Mouse (Mus musculus): ENCODE measurements around the gene Eif5b. TPM values are rescaled to one million over a fixed set of nuclear protein-coding genes. Genes with fewer than 3 reads are reported as not detected.
"Not testable (repeated sequence)": the region's sequence is repeated elsewhere in the genome, so short reads cannot be mapped to it uniquely, and the experiment has no call there.

Gene Eif5b
- polyA plus RNA-seq (2015; fragmentation: Nextera tagmentation; extraction: Ambion mirVana) = 27.9 and 28.4 TPM in 2 replicates

GRCm38 (mm10) chr1:37997867-37998266 is at the start of gene Eif5b, which contains the start of gene Txndc9:
TSS of gene Eif5b (plus strand) at chr1:37998010.
TSS of gene Txndc9 (minus strand) at chr1:37997893.
- Histone ChIP-seq H3K4me3 (peak within 1 kb of the TSS; percentile 89), H3K9me3 (no peaks in the 10 kb centered on the region), H3K27me3 (no peaks in the 10 kb centered on the region), H3K4me2 (peak within 1 kb of the TSS; percentile 84), H3K9ac (peak within 1 kb of the TSS; percentile 94), H3K27ac (peak within 1 kb of the TSS; percentile 95), H3K4me1 (replicated peaks) (peaks cover 23% of the 10 kb centered on the region), H3K36me3 (peaks cover 28% of the 10 kb centered on the region)
- under 1% methylated on average over 50 of the region's 50 CpGs for WGBS
- peak; percentile 93 for ATAC-seq (ENCODE audit: low FRiP score)

- 88% methylated on average over 2 of the region's 2 CpGs for WGBS
- no peak for ATAC-seq (ENCODE audit: low FRiP score)
- Histone ChIP-seq H3K27me3 (no peaks in the 10 kb centered on the region), H3K4me2 (no peak overlapping the region), H3K27ac (no peak overlapping the region), H3K9me3 (no peaks in the 10 kb centered on the region), H3K9ac (no peak overlapping the region), H3K4me1 (replicated peaks) (no peaks in the 10 kb centered on the region), H3K4me3 (no peak overlapping the region), H3K36me3 (no peaks in the 10 kb centered on the region)
Measured at GRCm38 (mm10) chr1:37948906-37949305, 48.9 kb upstream of the Eif5b start.

- H3K36me3 ChIP-seq = no peaks in the 10 kb centered on the region
- H3K4me1 ChIP-seq (replicated peaks) = 0 out of 2 replicates have a peak, but pooled peaks cover 4% of the 10 kb centered on the region
- 88% methylated on average over 7 of the region's 7 CpGs for WGBS
- H3K4me3 ChIP-seq = no peak overlapping the region
- H3K27me3 ChIP-seq = no peaks in the 10 kb centered on the region
- no peak overlapping the region for H3K4me2 ChIP-seq
- no peak for ATAC-seq (ENCODE audit: low FRiP score)
- H3K9ac ChIP-seq = no peak overlapping the region
- H3K27ac ChIP-seq = no peak overlapping the region
- no peaks in the 10 kb centered on the region for H3K9me3 ChIP-seq
Measured at GRCm38 (mm10) chr1:37954786-37955185, 43.0 kb upstream of the Eif5b start.

GRCm38 (mm10) chr1:37955251-37955650 is 42.6 kb upstream of the Eif5b start:
- no peak overlapping the region for H3K9ac ChIP-seq
- no peak overlapping the region for H3K27ac ChIP-seq
- WGBS = 92% methylated on average over 2 of the region's 2 CpGs
- 0 out of 2 replicates have a peak, but pooled peaks cover 4% of the 10 kb centered on the region for H3K4me1 ChIP-seq (replicated peaks)
- no peaks in the 10 kb centered on the region for H3K36me3 ChIP-seq
- no peaks in the 10 kb centered on the region for H3K27me3 ChIP-seq
- no peak overlapping the region for H3K4me2 ChIP-seq
- ATAC-seq (ENCODE audit: low FRiP score) = no peak
- no peaks in the 10 kb centered on the region for H3K9me3 ChIP-seq
- no peak overlapping the region for H3K4me3 ChIP-seq

- 34% methylated on average over 3 of the region's 3 CpGs for WGBS
- no peak for ATAC-seq (ENCODE audit: low FRiP score)
- H3K4me1 ChIP-seq (replicated peaks) = 0 out of 2 replicates have a peak, but pooled peaks cover 4% of the 10 kb centered on the region
Measured at GRCm38 (mm10) chr1:37956690-37957431, 40.9 kb upstream of the Eif5b start.

GRCm38 (mm10) chr1:37957659-37958058 is 40.2 kb upstream of the Eif5b start, which contains the start of gene Lyg1:
TSS of gene Lyg1 (minus strand) at chr1:37957759.
- Histone ChIP-seq H3K27ac (no peak within 1 kb of the TSS), H3K4me2 (no peak within 1 kb of the TSS), H3K9ac (no peak within 1 kb of the TSS), H3K9me3 (no peaks in the 10 kb centered on the region), H3K27me3 (no peaks in the 10 kb centered on the region), H3K36me3 (no peaks in the 10 kb centered on the region), H3K4me3 (no peak within 1 kb of the TSS), H3K4me1 (replicated peaks) (0 out of 2 replicates have a peak, but pooled peaks cover 4% of the 10 kb centered on the region)
- ATAC-seq (ENCODE audit: low FRiP score) = no peak
- WGBS = 94% methylated on average over 5 of the region's 5 CpGs

More at GRCm38 (mm10) chr1:37956690-37957431, 40.9 kb upstream of the Eif5b start:
- no peaks in the 10 kb centered on the region for H3K36me3 ChIP-seq
- no peak overlapping the region for H3K27ac ChIP-seq
- no peak overlapping the region for H3K4me2 ChIP-seq
- H3K9ac ChIP-seq = no peak overlapping the region
- H3K4me3 ChIP-seq = no peak overlapping the region
- H3K27me3 ChIP-seq = no peaks in the 10 kb centered on the region
- no peaks in the 10 kb centered on the region for H3K9me3 ChIP-seq

GRCm38 (mm10) chr1:37958516-37958915 is 39.3 kb upstream of the Eif5b start:
- H3K9me3 ChIP-seq = no peaks in the 10 kb centered on the region
- no peak overlapping the region for H3K27ac ChIP-seq
- H3K4me2 ChIP-seq = no peak overlapping the region
- no peak overlapping the region for H3K9ac ChIP-seq
- 92% methylated on average over 2 of the region's 2 CpGs for WGBS
- no peaks in the 10 kb centered on the region for H3K36me3 ChIP-seq
- H3K4me1 ChIP-seq (replicated peaks) = 0 out of 2 replicates have a peak, but pooled peaks cover 4% of the 10 kb centered on the region
- ATAC-seq (ENCODE audit: low FRiP score) = no peak
- no peak overlapping the region for H3K4me3 ChIP-seq
- H3K27me3 ChIP-seq = no peaks in the 10 kb centered on the region

GRCm38 (mm10) chr1:37959486-37959885 is 38.3 kb upstream of the Eif5b start:
- no peak for ATAC-seq (ENCODE audit: low FRiP score)
- Histone ChIP-seq H3K4me2 (no peak overlapping the region), H3K9me3 (no peaks in the 10 kb centered on the region), H3K27ac (no peak overlapping the region), H3K9ac (no peak overlapping the region), H3K27me3 (no peaks in the 10 kb centered on the region), H3K36me3 (no peaks in the 10 kb centered on the region), H3K4me3 (no peak overlapping the region), H3K4me1 (replicated peaks) (0 out of 2 replicates have a peak, but pooled peaks cover 4% of the 10 kb centered on the region)
- 58% methylated on average over 5 of the region's 5 CpGs for WGBS

- Histone ChIP-seq H3K27ac (no peak overlapping the region), H3K4me2 (no peak overlapping the region), H3K4me1 (replicated peaks) (no peaks in the 10 kb centered on the region), H3K36me3 (no peaks in the 10 kb centered on the region), H3K9me3 (no peaks in the 10 kb centered on the region), H3K4me3 (no peak overlapping the region), H3K9ac (no peak overlapping the region), H3K27me3 (no peaks in the 10 kb centered on the region)
- 56% methylated on average over 10 of the region's 10 CpGs for WGBS
- ATAC-seq (ENCODE audit: low FRiP score) = no peak
Measured at GRCm38 (mm10) chr1:37965571-37965970, 32.2 kb upstream of the Eif5b start.

GRCm38 (mm10) chr1:37968746-37969145 is 29.1 kb upstream of the Eif5b start:
- ATAC-seq (ENCODE audit: low FRiP score) = no peak
- Histone ChIP-seq H3K36me3 (no peaks in the 10 kb centered on the region), H3K9ac (no peak overlapping the region), H3K27ac (no peak overlapping the region), H3K4me3 (no peak overlapping the region), H3K4me2 (no peak overlapping the region), H3K4me1 (replicated peaks) (no peaks in the 10 kb centered on the region), H3K9me3 (no peaks in the 10 kb centered on the region), H3K27me3 (no peaks in the 10 kb centered on the region)
- 92% methylated on average over 6 of the region's 6 CpGs for WGBS

- Histone ChIP-seq H3K9ac (no peak overlapping the region), H3K27ac (no peak overlapping the region), H3K4me2 (no peak overlapping the region), H3K36me3 (no peaks in the 10 kb centered on the region), H3K4me3 (no peak overlapping the region), H3K9me3 (no peaks in the 10 kb centered on the region), H3K4me1 (replicated peaks) (no peaks in the 10 kb centered on the region), H3K27me3 (no peaks in the 10 kb centered on the region)
- 62% methylated on average over 4 of the region's 4 CpGs for WGBS
- ATAC-seq (ENCODE audit: low FRiP score) = no peak
Measured at GRCm38 (mm10) chr1:37971520-37971919, 26.3 kb upstream of the Eif5b start.

- not testable (repeated sequence) for H3K27me3 ChIP-seq; H3K27ac ChIP-seq; ATAC-seq (ENCODE audit: low FRiP score); H3K9ac ChIP-seq; H3K4me1 ChIP-seq (replicated peaks); H3K4me2 ChIP-seq; H3K36me3 ChIP-seq; H3K9me3 ChIP-seq; H3K4me3 ChIP-seq
- 76% methylated on average over 9 of the region's 9 CpGs for WGBS
Measured at GRCm38 (mm10) chr1:37976666-37977065, 21.1 kb upstream of the Eif5b start.

- H3K4me3 ChIP-seq = no peak overlapping the region
Measured at GRCm38 (mm10) chr1:37977303-37977702, 20.5 kb upstream of the Eif5b start.

More at GRCm38 (mm10) chr1:37977303-37977702, 20.5 kb upstream of the Eif5b start:
- Histone ChIP-seq H3K27me3 (no peaks in the 10 kb centered on the region), H3K9ac (no peak overlapping the region), H3K4me1 (replicated peaks) (no peaks in the 10 kb centered on the region), H3K9me3 (no peaks in the 10 kb centered on the region), H3K36me3 (no peaks in the 10 kb centered on the region), H3K4me2 (no peak overlapping the region), H3K27ac (no peak overlapping the region)
- ATAC-seq (ENCODE audit: low FRiP score) = no peak
- WGBS = 89% methylated on average over 7 of the region's 7 CpGs

Data from hindbrain, embryonic 13.5 days (tissue).